Comparison of ENCODE assay signal across 8 mouse cellular contexts in genomic region chr19:5475069-5475714, GRCm38 (mm10). TPM values are rescaled to one million over a fixed set of nuclear protein-coding genes. Genes with fewer than 3 reads are reported as not detected.
DNase-seq lines count a peak whose midpoint lies in the region; ATAC-seq and TF ChIP-seq lines count a peak whose summit lies in the region.

No protein-coding gene starts in this region.

- DNase-seq in liver, adult 2 months (ENCODE audit: extremely low read depth, low read depth, low spot score) = no peak
- DNase-seq in liver = no peak
- peak; percentile 54 to 57 for DNase-seq in cerebellum, postnatal 10 days
- no peak for DNase-seq in hindbrain, embryonic 10.5 days (ENCODE audit: low spot score)
- no peak for DNase-seq in left cerebral cortex, postnatal 36 days (ENCODE audit: low spot score in 2 of 2)
- DNase-seq in right cerebral cortex, postnatal 4 days = no peak
- no peak for DNase-seq in layer of hippocampus, adult 11-12 months (ENCODE audit: low spot score)

- no peaks in the 10 kb centered on the region; the same call in 1 of the 2 replicates for H3K4me1 ChIP-seq in liver, adult 2 months (ENCODE audit: control insufficient read depth, insufficient read depth, low read length)
- peaks cover 27% of the 10 kb centered on the region for H3K4me1 ChIP-seq in hindbrain, embryonic 10.5 days (replicated peaks)
- peaks cover 25% of the 10 kb centered on the region for H3K4me1 ChIP-seq in midbrain, embryonic 12.5 days

- no peak for TF ChIP-seq POLR2A in liver, adult 2 months (IDR thresholded peaks at IDR 0.05; ENCODE audit: extremely low read depth, insufficient read depth, low read length)

- H3K4me3 ChIP-seq in liver, adult 2 months (ENCODE audit: insufficient read depth, low read depth, low read length) = peak overlapping the region; percentile 58
- H3K4me3 ChIP-seq in hindbrain, embryonic 10.5 days = peak overlapping the region; percentile 76
- peak overlapping the region; percentile 63 for H3K4me3 ChIP-seq in midbrain, embryonic 12.5 days

- intact Hi-C loops in left cerebral cortex, postnatal 36 days (cut with DNase I) = no loop called here

- H3K9ac ChIP-seq in liver, adult 2 months (ENCODE audit: low read depth, low read length) = peak overlapping the region; percentile 71
- peak overlapping the region; percentile 92 for H3K9ac ChIP-seq in midbrain, embryonic 12.5 days (replicated peaks)

- no peaks in the 10 kb centered on the region for H3K9me3 ChIP-seq in hindbrain, embryonic 10.5 days
- H3K9me3 ChIP-seq in midbrain, embryonic 12.5 days = no peaks in the 10 kb centered on the region

- H3K27me3 ChIP-seq in liver, adult 2 months (ENCODE audit: control insufficient read depth, insufficient read depth, low read length) = no peaks in the 10 kb centered on the region; the same call in none of the 2 replicates
- peaks cover 18% of the 10 kb centered on the region for H3K27me3 ChIP-seq in hindbrain, embryonic 10.5 days (ENCODE audit: insufficient read depth, poor library complexity, severe bottlenecking)
- H3K27me3 ChIP-seq in midbrain, embryonic 12.5 days = no peaks in the 10 kb centered on the region

- H3K36me3 ChIP-seq in liver, adult 2 months (ENCODE audit: control insufficient read depth, insufficient read depth, low read length) = no peaks in the 10 kb centered on the region
- peaks cover 29% of the 10 kb centered on the region for H3K36me3 ChIP-seq in hindbrain, embryonic 10.5 days
- H3K36me3 ChIP-seq in midbrain, embryonic 12.5 days = peaks cover 12% of the 10 kb centered on the region

- no peak for ATAC-seq in midbrain, embryonic 12.5 days (ENCODE audit: low FRiP score, low read depth)

- TF ChIP-seq CTCF in liver, adult 2 months (IDR thresholded peaks at IDR 0.05; ENCODE audit: low read depth, low read length) = no peak

- no peak overlapping the region for H3K27ac ChIP-seq in liver, adult 2 months (replicated peaks; ENCODE audit: insufficient read depth, low read depth, low read length)
- H3K27ac ChIP-seq in hindbrain, embryonic 10.5 days = peak overlapping the region; percentile 94
- H3K27ac ChIP-seq in midbrain, embryonic 12.5 days (replicated peaks) = peak overlapping the region; percentile 71

- 49% methylated on average over 13 of the region's 13 CpGs for WGBS in liver, adult 2 months
- 25% methylated on average over 13 of the region's 13 CpGs for WGBS in hindbrain, embryonic 10.5 days
- WGBS in midbrain, embryonic 12.5 days = 22% methylated on average over 13 of the region's 13 CpGs

- H3K4me2 ChIP-seq in midbrain, embryonic 12.5 days (replicated peaks) = peak overlapping the region; percentile 97

- no peaks in the 10 kb centered on the region for H3K79me2 ChIP-seq in liver, adult 2 months (ENCODE audit: control insufficient read depth, insufficient read depth, low read length)

RNA-seq across cellular contexts. Expression of gene Efemp2, which starts 1.4 kb away (rescaled TPM):
- total RNA-seq in liver, adult 2 months (2014; rRNA removed) = 4.0 and 4.3 TPM in 2 replicates
- polyA plus RNA-seq in liver, adult 2 months (2012; rRNA removed) = 7.7 and 8.5 TPM in 2 replicates
- 62.7 and 71.3 TPM in 2 replicates for polyA plus RNA-seq in hindbrain, embryonic 10.5 days (2016; fragmentation: Nextera tagmentation; extraction: Ambion mirVana)
- polyA plus RNA-seq in midbrain, embryonic 12.5 days (2016; fragmentation: Nextera tagmentation; extraction: Ambion mirVana) = 57.9 and 68.9 TPM in 2 replicates
- total RNA-seq in left cerebral cortex, postnatal 36 days (2021) = 10 to 100 TPM; 11.2 to 16.0 TPM

RNA-seq across cellular contexts. Expression of gene Ctsw, which starts 6.9 kb away (rescaled TPM):
- 0.37 and 0.40 TPM in 2 replicates for total RNA-seq in liver, adult 2 months (2014; rRNA removed)
- 1.1 and 1.5 TPM in 2 replicates for polyA plus RNA-seq in liver, adult 2 months (2012; rRNA removed)
- 2.0 and 3.0 TPM in 2 replicates for polyA plus RNA-seq in hindbrain, embryonic 10.5 days (2016; fragmentation: Nextera tagmentation; extraction: Ambion mirVana)
- 3.6 and 3.9 TPM in 2 replicates for polyA plus RNA-seq in midbrain, embryonic 12.5 days (2016; fragmentation: Nextera tagmentation; extraction: Ambion mirVana)
- under 1 TPM in 1 of 2 experiments, not detected in 1; 0.86 TPM for total RNA-seq in left cerebral cortex, postnatal 36 days (2021)

RNA-seq across cellular contexts. Expression of gene Mus81, which starts 13.0 kb away (rescaled TPM):
- 8.1 and 10.9 TPM in 2 replicates for total RNA-seq in liver, adult 2 months (2014; rRNA removed)
- 21.2 and 22.9 TPM in 2 replicates for polyA plus RNA-seq in liver, adult 2 months (2012; rRNA removed)
- polyA plus RNA-seq in hindbrain, embryonic 10.5 days (2016; fragmentation: Nextera tagmentation; extraction: Ambion mirVana) = 43.7 and 51.4 TPM in 2 replicates
- 47.7 and 50.1 TPM in 2 replicates for polyA plus RNA-seq in midbrain, embryonic 12.5 days (2016; fragmentation: Nextera tagmentation; extraction: Ambion mirVana)
- total RNA-seq in left cerebral cortex, postnatal 36 days (2021) = 10 to 100 TPM; 30.5 to 31.1 TPM

RNA-seq across cellular contexts. Expression of gene Fibp, which starts 14.8 kb away (rescaled TPM):
- total RNA-seq in liver, adult 2 months (2014; rRNA removed) = 25.8 and 32.0 TPM in 2 replicates
- 38.5 and 46.6 TPM in 2 replicates for polyA plus RNA-seq in liver, adult 2 months (2012; rRNA removed)
- polyA plus RNA-seq in hindbrain, embryonic 10.5 days (2016; fragmentation: Nextera tagmentation; extraction: Ambion mirVana) = 99.5 and 122 TPM in 2 replicates
- 144 and 149 TPM in 2 replicates for polyA plus RNA-seq in midbrain, embryonic 12.5 days (2016; fragmentation: Nextera tagmentation; extraction: Ambion mirVana)
- 10 to 100 TPM; 87.2 to 95.1 TPM for total RNA-seq in left cerebral cortex, postnatal 36 days (2021)

RNA-seq across cellular contexts. Expression of gene Cfl1, which starts 15.1 kb away (rescaled TPM):
- 117 and 122 TPM in 2 replicates for total RNA-seq in liver, adult 2 months (2014; rRNA removed)
- 177 and 193 TPM in 2 replicates for polyA plus RNA-seq in liver, adult 2 months (2012; rRNA removed)
- polyA plus RNA-seq in hindbrain, embryonic 10.5 days (2016; fragmentation: Nextera tagmentation; extraction: Ambion mirVana) = 3,259 and 3,562 TPM in 2 replicates
- polyA plus RNA-seq in midbrain, embryonic 12.5 days (2016; fragmentation: Nextera tagmentation; extraction: Ambion mirVana) = 3,169 and 3,187 TPM in 2 replicates
- 1,000 to 10,000 TPM; 1,319 to 1,567 TPM for total RNA-seq in left cerebral cortex, postnatal 36 days (2021)

Comparison
In these comparisons a context has a peak if more than half of its experiments do, and no peak if none do; other contexts are left out.
1. DNase-seq: peak in cerebellum, postnatal 10 days (2 of 2); none in liver, adult 2 months (single experiment), liver (single experiment), hindbrain, embryonic 10.5 days (single experiment), left cerebral cortex, postnatal 36 days (0 of 2), right cerebral cortex, postnatal 4 days (single experiment) and layer of hippocampus, adult 11-12 months (single experiment).
2. Peak in every context shown above with its lines, with median percentiles within 50 percentile points of each other: H3K4me3 ChIP-seq.